Mouse (Mus musculus) layer of hippocampus, adult 8-10 months (tissue): Measurements from ENCODE around the gene Zmiz2. TPM values are rescaled to one million over a fixed set of nuclear protein-coding genes. Genes with fewer than 3 reads are reported as not detected.
A peak's percentile ranks its signal among the peaks of the same experiment; 100 is the strongest.
"Not testable (repeated sequence)": the region's sequence is repeated elsewhere in the genome, so short reads cannot be mapped to it uniquely, and the experiment has no call there.

Source experiments
- DNase-seq, 2 experiments: peaks; one replicate each; pipeline ENCODE4 v3.0.0; 2022; ENCODE audit warnings: low spot score in 2 of 2
- microRNA-seq, 2 experiments: library from miRNA; unstranded; fragments of <30 nt; microRNA quantifications; one replicate each; pipeline ENCODE4 v1.2.0; 2022
- total RNA-seq, 4 experiments: library from RNA; stranded (reverse); gene quantifications; 2 replicates each; pipeline ENCODE4 v1.2.4; 2022

Zmiz2 gene
- total RNA-seq, 4 experiments from 2014 or later = 157 to 169 (median 159) TPM

DNA sequence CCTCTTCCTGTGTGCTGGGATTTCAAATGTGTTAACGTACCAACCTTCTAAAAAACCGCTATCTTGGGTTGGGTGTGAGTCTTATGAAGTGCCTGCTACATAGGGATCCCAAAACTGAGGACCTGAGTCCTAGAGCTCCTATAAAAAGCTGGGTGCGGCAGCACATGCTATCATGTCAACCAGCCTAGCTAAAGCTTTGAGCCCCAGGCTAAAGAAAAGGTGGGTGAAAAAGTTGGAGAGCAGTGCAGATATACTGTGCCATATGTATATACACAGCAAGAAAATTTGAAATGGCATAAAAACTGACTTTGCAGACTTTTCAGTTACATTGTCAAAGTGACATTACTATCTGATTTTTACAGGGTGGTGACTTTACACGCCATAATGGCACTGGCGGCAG lies 29.9 kb downstream of the Zmiz2 start:
- DNase-seq = no peak

- not testable (repeated sequence) for DNase-seq
Measured at GRCm38 (mm10) chr11:6419156-6419555, 30.3 kb downstream of the Zmiz2 start.

DNA sequence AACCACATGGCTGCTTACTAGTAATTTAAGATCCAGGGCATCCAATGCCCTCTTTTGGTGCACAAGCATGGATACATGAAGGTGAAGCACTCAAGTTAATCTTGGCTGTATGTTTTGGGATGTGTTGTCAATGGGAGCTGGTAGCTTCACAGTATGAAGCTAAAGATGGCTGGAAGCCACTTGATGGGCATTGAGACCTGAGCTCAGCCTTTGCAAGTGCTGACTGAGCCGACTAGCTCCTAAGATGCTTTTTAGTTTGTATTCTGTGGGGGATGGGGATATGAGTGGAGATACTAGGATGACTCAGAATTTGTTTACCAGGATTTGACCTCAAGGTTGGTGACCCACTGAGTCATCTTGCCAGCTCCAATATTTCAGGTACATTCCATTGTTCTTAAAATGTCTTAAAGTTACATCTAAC lies 31.4 kb downstream of the Zmiz2 start:
- no peak for DNase-seq

DNA sequence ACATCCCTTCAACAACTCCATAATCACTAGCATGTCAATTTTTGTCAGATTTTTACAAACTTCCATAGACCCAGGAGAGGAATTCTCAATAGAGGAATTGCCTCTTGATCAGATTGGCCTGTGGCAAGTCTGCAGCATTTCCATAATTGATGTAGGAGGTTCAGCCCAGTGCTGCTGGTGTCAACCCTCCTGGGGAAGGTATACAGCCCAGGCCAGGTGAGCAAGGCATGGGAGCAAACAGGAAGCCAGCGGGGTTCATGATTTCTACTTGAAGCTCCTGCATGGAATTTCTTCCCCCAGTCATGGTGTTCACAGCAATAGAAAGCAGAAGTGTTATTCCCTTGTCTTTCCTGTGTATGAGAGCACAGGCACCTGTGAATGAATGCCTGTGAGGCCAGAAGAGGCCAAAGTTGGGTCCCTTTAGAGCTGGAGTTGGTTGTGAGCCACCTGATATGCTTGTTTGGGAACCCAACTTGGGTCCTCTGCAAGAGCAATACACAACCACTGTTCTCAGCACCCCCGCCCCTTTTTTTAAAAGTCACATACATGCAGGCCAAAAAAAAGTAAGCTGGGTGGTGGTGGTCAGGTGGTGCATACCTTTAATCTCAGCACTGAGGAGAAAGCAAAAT lies 32.0 kb downstream of the Zmiz2 start:
- no peak for DNase-seq

DNA sequence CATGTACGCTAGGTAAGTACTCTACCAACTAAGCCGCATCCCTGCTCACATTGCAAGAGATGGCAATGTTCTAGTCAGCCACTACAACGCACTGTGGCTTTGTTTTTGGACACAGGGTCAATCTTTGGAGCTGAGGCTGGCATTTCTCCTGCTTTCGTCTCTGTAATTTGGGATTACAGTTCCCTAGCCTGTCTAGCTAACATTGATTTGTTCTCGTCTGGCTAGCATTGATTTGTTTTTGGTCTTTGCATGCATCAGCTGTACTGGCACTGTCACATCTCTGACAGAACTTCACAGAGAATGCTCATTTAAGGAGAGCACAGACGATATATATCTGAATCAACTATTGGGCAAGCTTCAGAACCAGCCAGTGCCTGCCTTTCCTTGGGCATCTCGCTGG lies 41.3 kb downstream of the Zmiz2 start:
- no peak for DNase-seq

DNA sequence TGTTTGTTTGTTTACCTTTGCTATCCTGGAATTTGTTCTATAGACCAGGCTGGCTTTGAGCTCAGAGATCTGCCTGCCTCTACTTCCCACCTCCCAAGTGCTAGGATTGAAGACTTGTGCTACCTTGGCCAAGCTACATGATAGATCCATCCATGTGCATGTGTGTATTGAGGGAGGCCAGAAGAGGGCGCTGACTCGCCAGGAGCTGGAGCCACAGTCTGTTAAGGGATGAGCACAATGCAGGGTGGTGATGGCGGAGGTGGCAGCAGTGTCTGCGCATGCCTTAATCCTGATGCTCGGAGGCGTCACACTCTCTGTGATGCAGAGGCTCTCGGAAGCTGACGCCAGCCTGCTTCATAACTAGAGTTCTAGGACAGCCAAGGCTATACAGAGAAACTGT lies 47.6 kb downstream of the Zmiz2 start:
- DNase-seq = peak in 1 of 2 experiments; percentile 41

- no peak for DNase-seq
Measured at GRCm38 (mm10) chr11:6437667-6438066, 48.8 kb downstream of the Zmiz2 start.

DNA sequence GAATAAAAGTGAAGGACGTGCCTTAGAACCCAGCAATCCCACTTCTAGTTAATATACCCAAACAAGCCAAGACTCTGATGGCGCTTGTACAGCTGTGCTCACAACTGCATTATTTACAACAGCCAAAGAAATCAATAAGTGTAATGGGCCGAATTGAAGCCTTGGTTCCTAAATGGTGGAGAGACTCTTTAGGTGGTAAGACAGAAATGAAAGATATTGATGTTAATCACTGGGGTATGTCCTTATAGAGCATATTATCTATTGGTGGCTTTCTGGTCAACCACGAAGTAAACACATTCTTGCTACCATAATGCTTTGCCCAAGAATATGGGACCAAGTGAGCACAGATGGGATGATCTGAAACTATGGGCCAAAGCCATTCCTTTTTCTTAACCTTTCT lies 51.3 kb downstream of the Zmiz2 start:
- DNase-seq = no peak

- DNase-seq = no peak
Measured at GRCm38 (mm10) chr11:6442566-6442965, 53.7 kb downstream of the Zmiz2 start.

DNA sequence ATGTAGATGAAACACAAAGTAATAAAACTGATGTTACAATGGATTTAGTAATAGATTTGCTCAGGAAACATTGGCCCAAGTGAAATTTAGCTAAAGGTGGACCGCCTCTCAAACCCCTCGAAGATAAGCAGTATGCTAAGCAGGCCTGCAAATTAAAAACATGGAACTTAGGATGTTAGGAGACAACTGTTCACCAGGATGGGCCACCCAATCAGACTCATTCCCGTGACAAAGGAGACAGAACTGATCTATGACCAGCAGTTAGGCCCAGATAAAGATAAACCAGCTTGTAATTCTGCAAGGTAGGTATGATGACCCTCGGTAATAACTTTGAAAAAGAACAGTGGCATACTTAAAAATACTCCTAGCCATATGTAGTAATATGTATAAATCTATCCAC lies 54.2 kb downstream of the Zmiz2 start:
- no peak for DNase-seq

- DNase-seq = no peak
Measured at GRCm38 (mm10) chr11:6443727-6444076, 54.8 kb downstream of the Zmiz2 start.

DNA sequence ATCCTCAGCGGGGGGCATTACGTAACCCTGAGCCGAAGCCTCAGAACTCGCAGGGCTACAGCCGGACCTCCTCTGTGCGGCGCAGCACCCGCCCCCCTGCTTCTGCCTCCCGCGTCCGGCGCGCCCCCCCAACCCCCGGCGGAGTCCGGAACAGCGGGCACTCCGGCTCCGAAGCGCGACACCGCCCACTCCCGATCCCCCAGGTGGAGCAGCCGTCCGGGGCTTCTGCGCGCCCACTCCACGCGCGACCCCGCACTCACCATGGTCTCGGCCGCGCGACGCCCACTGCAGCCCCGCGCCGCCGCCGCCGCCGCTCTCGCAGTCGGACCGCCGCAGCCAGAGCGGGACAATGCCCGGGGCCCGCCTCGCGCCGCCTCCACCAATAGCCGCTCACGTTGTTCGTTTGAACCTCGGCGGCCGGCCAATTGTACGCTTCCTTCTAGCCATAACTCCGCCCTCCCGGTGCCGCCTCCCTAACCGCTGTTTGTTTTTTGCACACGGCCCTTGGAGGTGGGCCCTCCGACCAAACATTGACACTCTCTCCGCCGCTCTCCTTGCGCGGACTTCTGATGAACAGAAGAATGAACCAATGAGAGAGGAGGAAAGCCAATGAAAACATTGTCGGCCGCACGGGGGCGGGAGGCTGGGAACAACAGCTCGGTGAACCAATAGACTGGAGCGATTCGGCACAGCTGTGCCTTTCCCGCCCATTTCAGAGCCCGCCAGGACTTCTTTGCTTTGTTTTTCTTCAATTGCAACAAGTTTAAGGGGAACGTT lies 55.4 kb downstream of the Zmiz2 start, which contains the start of gene H2afv:
H2afv (minus strand) TSS at position 367 of the 777 bp plus-strand sequence.
- DNase-seq = peak; percentile 99 to 100

DNA sequence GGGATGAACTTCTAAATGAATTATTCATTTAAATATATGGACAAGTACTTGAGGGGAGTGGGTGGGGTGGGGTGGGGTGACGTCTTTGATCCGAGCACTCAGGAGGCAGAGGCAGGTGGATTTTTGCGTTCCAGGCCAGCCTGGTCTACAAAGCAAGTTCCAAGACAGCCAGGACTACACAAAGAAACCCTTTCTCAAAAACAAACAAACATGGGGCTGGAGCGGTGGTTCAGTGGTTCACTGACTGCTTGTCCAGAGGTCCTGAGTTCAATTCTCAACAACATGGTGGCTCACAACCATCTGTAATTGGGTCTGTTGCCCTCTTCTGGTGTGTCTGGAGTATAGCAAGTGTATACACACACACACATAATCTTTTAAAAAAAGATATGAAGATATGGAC lies 56.6 kb downstream of the Zmiz2 start:
- no peak for DNase-seq

DNA sequence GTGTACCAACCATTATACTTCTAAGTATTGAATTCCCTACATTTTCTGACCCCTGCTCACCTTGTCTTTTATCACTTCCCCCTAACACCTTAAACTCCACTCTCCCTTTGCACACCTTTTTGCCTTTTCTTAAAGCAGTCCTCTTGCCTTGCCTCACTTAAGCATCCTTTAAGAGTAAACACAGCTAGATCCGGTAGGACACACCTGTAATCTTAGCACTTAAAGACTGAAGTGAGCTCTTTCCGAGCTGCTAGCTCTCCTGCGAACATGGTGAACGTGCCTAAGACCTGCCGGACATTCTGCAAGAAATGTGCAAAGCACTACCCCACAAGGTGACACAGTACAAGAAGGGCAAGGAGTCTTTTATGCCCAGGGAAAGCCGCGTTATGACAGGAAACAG lies 57.1 kb downstream of the Zmiz2 start:
- DNase-seq = no peak

DNA sequence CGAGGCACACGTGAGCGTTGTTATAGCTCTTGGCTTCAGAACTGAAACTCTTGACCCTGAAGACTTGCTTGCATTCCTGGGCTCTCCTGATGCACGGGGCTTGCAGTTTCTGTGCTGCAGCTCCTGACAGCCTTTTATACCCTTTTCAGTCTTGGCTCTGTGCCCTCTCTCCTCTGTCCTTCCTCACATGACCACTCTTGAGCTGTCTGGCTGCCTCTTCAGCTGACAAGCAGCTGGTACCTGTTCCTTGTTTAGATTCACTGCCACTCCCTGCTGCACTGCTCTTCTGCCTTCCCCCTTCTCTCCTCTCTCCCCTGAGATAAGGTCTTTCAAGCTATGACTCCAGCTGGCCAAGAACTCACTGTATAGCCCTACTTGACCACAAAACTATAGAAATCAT lies 58.6 kb downstream of the Zmiz2 start:
- no peak for DNase-seq

DNA sequence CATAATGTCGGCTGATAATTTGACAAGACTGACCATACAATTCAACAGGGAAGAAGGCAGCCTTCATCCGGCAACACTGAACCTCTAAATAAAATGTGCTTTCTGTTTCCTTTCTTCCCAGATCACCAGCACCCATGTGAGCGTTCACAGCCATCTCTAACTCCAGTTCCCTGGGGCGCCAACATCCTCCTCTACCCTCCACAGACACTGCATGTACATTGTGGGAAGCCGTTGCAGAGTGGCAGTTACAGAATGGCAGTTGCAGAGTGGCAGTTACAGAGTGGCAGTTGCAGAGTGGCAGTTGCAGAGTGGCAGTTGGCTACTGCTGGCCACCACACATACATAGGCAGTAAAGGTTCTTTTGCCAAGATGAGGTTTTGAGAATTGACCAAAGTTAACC lies 59.3 kb downstream of the Zmiz2 start:
- not testable (repeated sequence) for DNase-seq

Small RNA genes within 50 kb of the gene (microRNA-seq; reads per million reads assigned to microRNA genes)
- gene Mir7651 = 1.0 to 1.6 reads per million in 2 experiments

Other genes starting within 250 kb of the Zmiz2 start
- gene A730071L15Rik, start 189.0 kb upstream of the Zmiz2 start, total RNA-seq = under 1 TPM; 0.27 to 0.39 (median 0.29) TPM
- 100 to 1,000 TPM; 124 to 133 (median 129) TPM for gene Nudcd3, start 188.7 kb upstream of the Zmiz2 start, total RNA-seq
- under 1 TPM; 0.11 to 0.68 (median 0.48) TPM for gene Npc1l1, start 158.9 kb upstream of the Zmiz2 start, total RNA-seq
- gene Ddx56, start 121.3 kb upstream of the Zmiz2 start, total RNA-seq = 10 to 100 TPM; 45.9 to 52.9 (median 47.5) TPM
- gene Tmed4, start 114.2 kb upstream of the Zmiz2 start, total RNA-seq = 100 to 1,000 TPM in 2 of 4 experiments, 10 to 100 TPM in 2; 96.3 to 107 (median 101) TPM
- gene Ogdh, start 97.4 kb upstream of the Zmiz2 start, total RNA-seq = 100 to 1,000 TPM; 218 to 238 (median 227) TPM
- gene Ppia, start 26.4 kb downstream of the Zmiz2 start, total RNA-seq = 1,000 to 10,000 TPM; 1,319 to 1,646 (median 1,558) TPM
- gene H2afv, start 55.4 kb downstream of the Zmiz2 start, total RNA-seq = 10 to 100 TPM; 26.4 to 39.8 (median 36.9) TPM
- gene Purb, start 86.8 kb downstream of the Zmiz2 start, total RNA-seq = 100 to 1,000 TPM; 202 to 239 (median 220) TPM
- 1 to 10 TPM in 1 of 4 experiments, under 1 TPM in 3; 0.39 to 1.3 (median 0.51) TPM for gene Myo1g, start 131.9 kb downstream of the Zmiz2 start, total RNA-seq
- 10 to 100 TPM; 47.4 to 53.9 (median 52.2) TPM for gene Ccm2, start 157.8 kb downstream of the Zmiz2 start, total RNA-seq
- gene Nacad, start 217.0 kb downstream of the Zmiz2 start, total RNA-seq = 10 to 100 TPM; 35.7 to 52.6 (median 47.5) TPM
- 10 to 100 TPM; 45.5 to 52.5 (median 48.4) TPM for gene Tbrg4, start 237.0 kb downstream of the Zmiz2 start, total RNA-seq
- gene Wap, start 249.6 kb downstream of the Zmiz2 start, total RNA-seq = not detected